Mouse (Mus musculus): ENCODE measurements around the gene Cpm. TPM values are rescaled to one million over a fixed set of nuclear protein-coding genes. Genes with fewer than 3 reads are reported as not detected.
A peak's percentile ranks its signal among the peaks of the same experiment; 100 is the strongest.
"Not testable (repeated sequence)": the region's sequence is repeated elsewhere in the genome, so short reads cannot be mapped to it uniquely, and the experiment has no call there.

Cpm gene
- total RNA-seq, 1 experiment = 4.8 TPM

GRCm38 (mm10) chr10:117731244-117732101 is 102.2 kb downstream of the Cpm start:
- Histone ChIP-seq H3K27ac (ENCODE audit: insufficient read depth, low read depth, low read length, poor library complexity, severe bottlenecking) (no peak overlapping the region), H3K4me1 (ENCODE audit: control insufficient read depth in 2 of 2, insufficient read depth in 2 of 2, low read length in 2 of 2, poor library complexity in 1 of 2) (peaks cover 0 to 2% of the 10 kb centered on the region in 2 experiments; a peak in 1 of 4 replicates), H3K9me3 (ENCODE audit: control insufficient read depth, insufficient read depth, low read depth, low read length) (no peaks in the 10 kb centered on the region), H3K9ac (ENCODE audit: insufficient read depth, low read depth, low read length, poor library complexity, severe bottlenecking) (no peak overlapping the region), H3K4me3 (ENCODE audit: insufficient read depth in 1 of 2, low read depth in 1 of 2, low read length in 2 of 2, poor library complexity in 1 of 2, severe bottlenecking in 1 of 2) (no peak overlapping the region), H3K36me3 (ENCODE audit: control insufficient read depth, insufficient read depth, low read length, poor library complexity, severe bottlenecking) (peaks cover 4% of the 10 kb centered on the region; the same call in 1 of the 2 replicates)
- peak; percentile 66 for TF ChIP-seq ZC3H11A (IDR thresholded peaks at IDR 0.05; ENCODE audit: borderline replicate concordance, low read depth, low read length)
- TF ChIP-seq CHD2 (IDR thresholded peaks at IDR 0.05; ENCODE audit: low read depth, low read length) = no peak
- TF ChIP-seq HCFC1 (IDR thresholded peaks at IDR 0.05; ENCODE audit: borderline replicate concordance, insufficient read depth, low read length) = no peak
- in situ Hi-C loops (cut with MboI; ENCODE audit: low sequenced_read_pairs in 2 of 2, unreplicated experiment in 2 of 2) = no loop called here
- DNase-seq (ENCODE audit: low read depth, low spot score) = no peak

GRCm38 (mm10) chr10:117732184-117732583 is 102.9 kb downstream of the Cpm start:
- no peak overlapping the region for H3K4me3 ChIP-seq (ENCODE audit: insufficient read depth in 1 of 2, low read depth in 1 of 2, low read length in 2 of 2, poor library complexity in 1 of 2, severe bottlenecking in 1 of 2)
- DNase-seq (ENCODE audit: low read depth, low spot score) = no peak
- no peak for TF ChIP-seq MAFK (IDR thresholded peaks at IDR 0.05; ENCODE audit: insufficient read depth, low read depth, low read length)
- no peak for TF ChIP-seq HCFC1 (IDR thresholded peaks at IDR 0.05; ENCODE audit: borderline replicate concordance, insufficient read depth, low read length)
- TF ChIP-seq ZNF384 (IDR thresholded peaks at IDR 0.05; ENCODE audit: low read depth, low read length) = no peak
- TF ChIP-seq CHD2 (IDR thresholded peaks at IDR 0.05; ENCODE audit: low read depth, low read length) = no peak
- no peak for TF ChIP-seq ZC3H11A (IDR thresholded peaks at IDR 0.05; ENCODE audit: borderline replicate concordance, low read depth, low read length)
- H3K4me1 ChIP-seq (ENCODE audit: control insufficient read depth in 2 of 2, insufficient read depth in 2 of 2, low read length in 2 of 2, poor library complexity in 1 of 2) = peaks cover 0 to 2% of the 10 kb centered on the region in 2 experiments; a peak in 1 of 4 replicates
- in situ Hi-C loops (cut with MboI; ENCODE audit: low sequenced_read_pairs in 2 of 2, unreplicated experiment in 2 of 2) = no loop called here
- H3K27ac ChIP-seq (ENCODE audit: insufficient read depth, low read depth, low read length, poor library complexity, severe bottlenecking) = no peak overlapping the region
- H3K36me3 ChIP-seq (ENCODE audit: control insufficient read depth, insufficient read depth, low read length, poor library complexity, severe bottlenecking) = peaks cover 10% of the 10 kb centered on the region; the same call in 1 of the 2 replicates
- no peak overlapping the region for H3K9ac ChIP-seq (ENCODE audit: insufficient read depth, low read depth, low read length, poor library complexity, severe bottlenecking)
- no peaks in the 10 kb centered on the region for H3K9me3 ChIP-seq (ENCODE audit: control insufficient read depth, insufficient read depth, low read depth, low read length)

- in situ Hi-C loops (cut with MboI; ENCODE audit: low sequenced_read_pairs in 2 of 2, unreplicated experiment in 2 of 2) = no loop called here
- Histone ChIP-seq H3K4me1 (ENCODE audit: control insufficient read depth in 2 of 2, insufficient read depth in 2 of 2, low read length in 2 of 2, poor library complexity in 1 of 2) (peaks cover 0 to 2% of the 10 kb centered on the region in 2 experiments; a peak in 1 of 4 replicates), H3K9me3 (ENCODE audit: control insufficient read depth, insufficient read depth, low read depth, low read length) (no peaks in the 10 kb centered on the region), H3K36me3 (ENCODE audit: control insufficient read depth, insufficient read depth, low read length, poor library complexity, severe bottlenecking) (peaks cover 11% of the 10 kb centered on the region; the same call in 1 of the 2 replicates), H3K27ac (ENCODE audit: insufficient read depth, low read depth, low read length, poor library complexity, severe bottlenecking) (no peak overlapping the region), H3K9ac (ENCODE audit: insufficient read depth, low read depth, low read length, poor library complexity, severe bottlenecking) (no peak overlapping the region), H3K4me3 (ENCODE audit: insufficient read depth in 1 of 2, low read depth in 1 of 2, low read length in 2 of 2, poor library complexity in 1 of 2, severe bottlenecking in 1 of 2) (no peak overlapping the region)
- TF ChIP-seq ZNF384 (IDR thresholded peaks at IDR 0.05; ENCODE audit: low read depth, low read length) = no peak
- TF ChIP-seq HCFC1 (IDR thresholded peaks at IDR 0.05; ENCODE audit: borderline replicate concordance, insufficient read depth, low read length) = no peak
- no peak for TF ChIP-seq MAFK (IDR thresholded peaks at IDR 0.05; ENCODE audit: insufficient read depth, low read depth, low read length)
- TF ChIP-seq CHD2 (IDR thresholded peaks at IDR 0.05; ENCODE audit: low read depth, low read length) = no peak
- TF ChIP-seq ZC3H11A (IDR thresholded peaks at IDR 0.05; ENCODE audit: borderline replicate concordance, low read depth, low read length) = no peak
- no peak for DNase-seq (ENCODE audit: low read depth, low spot score)
These were observed 103.8 kb downstream of the Cpm start for GRCm38 (mm10) chr10:117732962-117733592.

- H3K4me3 ChIP-seq (ENCODE audit: insufficient read depth in 1 of 2, low read depth in 1 of 2, low read length in 2 of 2, poor library complexity in 1 of 2, severe bottlenecking in 1 of 2); DNase-seq (ENCODE audit: low read depth, low spot score); H3K9me3 ChIP-seq (ENCODE audit: control insufficient read depth, insufficient read depth, low read depth, low read length); H3K9ac ChIP-seq (ENCODE audit: insufficient read depth, low read depth, low read length, poor library complexity, severe bottlenecking); H3K27ac ChIP-seq (ENCODE audit: insufficient read depth, low read depth, low read length, poor library complexity, severe bottlenecking); H3K4me1 ChIP-seq (ENCODE audit: control insufficient read depth in 2 of 2, insufficient read depth in 2 of 2, low read length in 2 of 2, poor library complexity in 1 of 2); in situ Hi-C loops (cut with MboI; ENCODE audit: low sequenced_read_pairs in 2 of 2, unreplicated experiment in 2 of 2): not testable (repeated sequence)
- peaks cover 15% of the 10 kb centered on the region; the same call in 1 of the 2 replicates for H3K36me3 ChIP-seq (ENCODE audit: control insufficient read depth, insufficient read depth, low read length, poor library complexity, severe bottlenecking)
These were observed 104.3 kb downstream of the Cpm start for GRCm38 (mm10) chr10:117733626-117734025.

- in situ Hi-C loops (cut with MboI; ENCODE audit: low sequenced_read_pairs in 2 of 2, unreplicated experiment in 2 of 2); H3K4me3 ChIP-seq (ENCODE audit: insufficient read depth in 1 of 2, low read depth in 1 of 2, low read length in 2 of 2, poor library complexity in 1 of 2, severe bottlenecking in 1 of 2); H3K4me1 ChIP-seq (ENCODE audit: control insufficient read depth in 2 of 2, insufficient read depth in 2 of 2, low read length in 2 of 2, poor library complexity in 1 of 2); H3K27ac ChIP-seq (ENCODE audit: insufficient read depth, low read depth, low read length, poor library complexity, severe bottlenecking); H3K9ac ChIP-seq (ENCODE audit: insufficient read depth, low read depth, low read length, poor library complexity, severe bottlenecking); DNase-seq (ENCODE audit: low read depth, low spot score); H3K9me3 ChIP-seq (ENCODE audit: control insufficient read depth, insufficient read depth, low read depth, low read length): not testable (repeated sequence)
- H3K36me3 ChIP-seq (ENCODE audit: control insufficient read depth, insufficient read depth, low read length, poor library complexity, severe bottlenecking) = peaks cover 21% of the 10 kb centered on the region; the same call in 1 of the 2 replicates
These were observed 105.0 kb downstream of the Cpm start for GRCm38 (mm10) chr10:117734104-117734852.

- H3K4me1 ChIP-seq (ENCODE audit: control insufficient read depth in 2 of 2, insufficient read depth in 2 of 2, low read length in 2 of 2, poor library complexity in 1 of 2); in situ Hi-C loops (cut with MboI; ENCODE audit: low sequenced_read_pairs in 2 of 2, unreplicated experiment in 2 of 2); H3K9ac ChIP-seq (ENCODE audit: insufficient read depth, low read depth, low read length, poor library complexity, severe bottlenecking); DNase-seq (ENCODE audit: low read depth, low spot score); H3K27ac ChIP-seq (ENCODE audit: insufficient read depth, low read depth, low read length, poor library complexity, severe bottlenecking); H3K9me3 ChIP-seq (ENCODE audit: control insufficient read depth, insufficient read depth, low read depth, low read length); H3K4me3 ChIP-seq (ENCODE audit: insufficient read depth in 1 of 2, low read depth in 1 of 2, low read length in 2 of 2, poor library complexity in 1 of 2, severe bottlenecking in 1 of 2): not testable (repeated sequence)
- peaks cover 26% of the 10 kb centered on the region; the same call in 1 of the 2 replicates for H3K36me3 ChIP-seq (ENCODE audit: control insufficient read depth, insufficient read depth, low read length, poor library complexity, severe bottlenecking)
These were observed 106.1 kb downstream of the Cpm start for GRCm38 (mm10) chr10:117735396-117735795.
